Mouse (Mus musculus): Measurements from ENCODE around the gene Gm34653.
"Not testable (repeated sequence)": the region's sequence is repeated elsewhere in the genome, so short reads cannot be mapped to it uniquely, and the experiment has no call there.

Gm34653 gene

DNA sequence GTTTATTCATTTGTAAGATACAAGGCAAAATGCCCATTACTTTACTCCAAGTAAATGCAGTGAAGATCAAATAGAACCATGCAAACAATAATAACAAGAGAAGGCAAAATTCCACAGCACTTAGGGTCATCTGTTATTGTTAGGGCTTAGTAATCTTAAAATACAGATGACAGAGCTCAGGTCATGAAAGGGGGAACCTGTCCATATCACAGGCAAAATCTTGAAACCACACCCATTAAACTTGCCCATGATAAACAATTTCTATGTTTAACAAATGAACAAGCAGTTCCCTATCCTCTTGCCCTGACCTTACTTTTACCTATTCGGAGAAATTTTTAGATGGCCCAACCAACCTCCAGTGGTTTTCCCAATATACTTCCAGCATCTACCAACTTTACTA lies 23.2 kb upstream of the Gm34653 start:
- Histone ChIP-seq H3K27me3 (ENCODE audit: insufficient read depth, low read length) (no peaks in the 10 kb centered on the region), H3K36me3 (ENCODE audit: insufficient read depth, low read length) (peaks cover 98% of the 10 kb centered on the region), H3K4me3 (replicated peaks; ENCODE audit: low read length) (no peak overlapping the region), H3K4me1 (replicated peaks; ENCODE audit: low read depth, low read length) (peaks cover 41% of the 10 kb centered on the region), H3K9me3 (ENCODE audit: low read length) (no peaks in the 10 kb centered on the region)
- TF ChIP-seq CTCF (conservative IDR thresholded peaks at IDR 0.05; ENCODE audit: low read length) = no peak
- TF ChIP-seq NANOG (IDR thresholded peaks at IDR 0.05; ENCODE audit: borderline replicate concordance, low read length) = no peak
- no peak for TF ChIP-seq POU5F1 (IDR thresholded peaks at IDR 0.05; ENCODE audit: borderline replicate concordance, low read length)

DNA sequence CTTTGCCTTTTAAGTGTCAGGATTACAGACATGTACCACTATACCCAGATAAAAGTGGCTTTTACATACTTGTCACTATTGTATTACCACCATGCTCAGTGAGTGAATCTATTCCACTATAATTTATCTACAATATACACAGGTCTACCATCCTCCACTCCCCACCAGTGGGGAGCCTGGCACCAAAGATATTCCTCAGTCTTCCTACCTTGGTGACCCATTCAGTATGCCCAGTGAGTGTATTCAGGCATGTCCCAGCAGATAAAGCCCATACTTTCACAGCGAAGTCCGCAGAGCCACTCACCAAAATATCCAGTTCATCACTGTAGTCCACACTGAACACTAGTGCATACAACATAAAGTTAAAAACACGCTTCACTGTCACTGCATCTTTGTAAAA lies 22.0 kb upstream of the Gm34653 start:
- H3K4me3 ChIP-seq (replicated peaks; ENCODE audit: low read length) = no peak overlapping the region
- TF ChIP-seq POU5F1 (IDR thresholded peaks at IDR 0.05; ENCODE audit: borderline replicate concordance, low read length) = no peak
- no peak for TF ChIP-seq CTCF (conservative IDR thresholded peaks at IDR 0.05; ENCODE audit: low read length)
- TF ChIP-seq NANOG (IDR thresholded peaks at IDR 0.05; ENCODE audit: borderline replicate concordance, low read length) = no peak
- no peaks in the 10 kb centered on the region for H3K27me3 ChIP-seq (ENCODE audit: insufficient read depth, low read length)
- H3K9me3 ChIP-seq (ENCODE audit: low read length) = no peaks in the 10 kb centered on the region
- peaks cover 40% of the 10 kb centered on the region for H3K4me1 ChIP-seq (replicated peaks; ENCODE audit: low read depth, low read length)
- H3K36me3 ChIP-seq (ENCODE audit: insufficient read depth, low read length) = peaks cover 98% of the 10 kb centered on the region

DNA sequence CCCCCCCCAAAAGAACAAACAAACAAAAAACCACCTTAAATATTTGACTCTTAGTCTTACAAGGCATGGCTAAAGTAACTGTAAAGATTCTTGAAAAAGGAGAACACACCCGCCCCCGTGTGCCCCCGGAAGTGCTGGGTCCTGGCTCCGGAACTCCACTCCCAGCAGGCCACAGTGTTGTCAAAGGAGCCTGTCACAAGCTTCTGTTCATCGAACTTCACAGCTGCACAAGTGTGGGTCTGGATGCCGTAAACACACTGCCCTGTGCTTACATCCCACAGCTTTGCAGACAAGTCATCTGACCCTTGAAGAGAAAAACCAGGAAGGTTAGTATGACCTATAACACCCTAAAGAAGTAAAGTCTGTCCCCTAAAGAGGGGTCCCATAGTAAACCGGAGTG lies 20.1 kb upstream of the Gm34653 start:
- no peaks in the 10 kb centered on the region for H3K9me3 ChIP-seq (ENCODE audit: low read length)
- peaks cover 98% of the 10 kb centered on the region for H3K36me3 ChIP-seq (ENCODE audit: insufficient read depth, low read length)
- H3K27me3 ChIP-seq (ENCODE audit: insufficient read depth, low read length) = no peaks in the 10 kb centered on the region
- H3K4me1 ChIP-seq (replicated peaks; ENCODE audit: low read depth, low read length) = peaks cover 53% of the 10 kb centered on the region
- no peak overlapping the region for H3K4me3 ChIP-seq (replicated peaks; ENCODE audit: low read length)
- no peak for TF ChIP-seq POU5F1 (IDR thresholded peaks at IDR 0.05; ENCODE audit: borderline replicate concordance, low read length)
- TF ChIP-seq NANOG (IDR thresholded peaks at IDR 0.05; ENCODE audit: borderline replicate concordance, low read length) = no peak

DNA sequence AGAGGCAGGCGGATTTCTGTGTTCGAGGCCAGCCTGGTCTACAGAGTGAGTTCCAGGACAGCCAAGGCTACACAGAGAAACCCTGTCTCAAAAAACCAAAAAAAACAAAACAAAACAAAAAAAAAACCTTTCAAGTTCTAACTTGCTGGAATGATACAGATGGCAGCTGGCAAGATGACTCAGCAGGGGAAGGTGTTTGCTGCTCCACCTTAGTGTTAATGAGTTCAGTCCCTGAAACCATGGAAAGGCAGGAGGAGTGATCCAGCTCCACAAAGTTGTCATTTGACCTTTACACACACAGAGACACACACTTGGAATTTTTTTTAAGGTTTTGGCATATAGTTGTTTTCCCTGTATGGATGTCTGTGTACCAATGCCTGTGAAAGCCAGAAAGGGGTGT lies 16.9 kb upstream of the Gm34653 start:
- not testable (repeated sequence) for H3K4me3 ChIP-seq (replicated peaks; ENCODE audit: low read length); H3K27me3 ChIP-seq (ENCODE audit: insufficient read depth, low read length); H3K9me3 ChIP-seq (ENCODE audit: low read length)
- Histone ChIP-seq H3K36me3 (ENCODE audit: insufficient read depth, low read length) (peaks cover 93% of the 10 kb centered on the region), H3K4me1 (replicated peaks; ENCODE audit: low read depth, low read length) (peaks cover 78% of the 10 kb centered on the region)

DNA sequence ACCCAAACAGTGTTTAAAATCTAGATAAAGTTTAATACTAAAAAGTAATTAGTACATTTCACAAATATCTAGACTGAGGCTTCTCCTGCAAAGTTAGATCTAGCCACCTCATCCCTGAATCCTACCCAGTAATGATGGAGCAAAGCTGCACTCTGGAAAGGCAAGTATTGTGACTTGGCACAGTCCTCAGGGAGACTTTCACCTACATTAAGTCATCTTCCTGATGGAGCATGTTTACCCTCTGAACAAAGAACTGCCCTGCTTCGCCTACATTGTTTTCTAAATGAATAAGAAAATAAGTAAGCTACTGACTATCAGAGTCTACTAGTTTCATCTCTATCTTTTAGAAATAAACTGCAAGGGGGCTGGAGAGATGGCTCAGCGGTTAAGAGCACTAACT lies 14.3 kb upstream of the Gm34653 start:
- TF ChIP-seq CTCF (conservative IDR thresholded peaks at IDR 0.05; ENCODE audit: low read length) (no peak), POU5F1 (IDR thresholded peaks at IDR 0.05; ENCODE audit: borderline replicate concordance, low read length) (no peak), NANOG (IDR thresholded peaks at IDR 0.05; ENCODE audit: borderline replicate concordance, low read length) (no peak)
- Histone ChIP-seq H3K9me3 (ENCODE audit: low read length) (no peaks in the 10 kb centered on the region), H3K4me3 (replicated peaks; ENCODE audit: low read length) (no peak overlapping the region), H3K36me3 (ENCODE audit: insufficient read depth, low read length) (peaks cover 90% of the 10 kb centered on the region), H3K27me3 (ENCODE audit: insufficient read depth, low read length) (no peaks in the 10 kb centered on the region), H3K4me1 (replicated peaks; ENCODE audit: low read depth, low read length) (peaks cover 74% of the 10 kb centered on the region)

DNA sequence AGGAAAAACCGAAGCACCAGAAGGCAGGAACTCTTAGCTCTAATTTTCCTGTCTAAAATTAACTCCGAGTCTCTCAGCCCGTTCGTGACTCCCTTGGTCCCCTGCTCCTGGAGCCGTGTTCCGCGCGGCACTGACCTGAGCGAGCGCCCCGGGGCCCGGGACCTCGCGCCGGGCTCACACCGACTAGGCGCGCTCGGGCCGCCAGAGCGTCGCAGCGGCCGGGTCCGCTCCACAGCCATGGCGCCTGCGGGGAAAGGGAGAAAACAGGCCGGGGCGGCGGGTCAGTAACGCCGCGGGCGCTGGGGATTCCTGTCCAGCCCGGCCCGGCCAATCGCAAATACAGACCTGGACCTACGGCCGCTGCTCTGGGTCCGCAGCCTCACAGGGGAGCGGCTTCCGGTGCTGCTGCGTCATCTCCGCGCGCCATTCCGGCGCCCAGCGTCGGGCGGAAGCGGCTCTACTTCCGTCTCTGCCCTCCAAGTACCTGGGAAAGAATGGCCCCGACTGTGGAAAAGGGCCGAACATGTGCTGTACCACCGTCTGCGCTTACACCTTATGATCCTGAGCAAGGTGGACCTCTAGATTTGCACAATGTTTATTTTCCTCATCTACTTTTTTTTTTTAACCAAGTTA lies 6.9 kb upstream of the Gm34653 start, which contains the start of gene Fbxw2:
Gene Fbxw2 (minus strand): TSS at position 485 of the 633 bp plus-strand sequence.
- peaks cover 43% of the 10 kb centered on the region for H3K36me3 ChIP-seq (ENCODE audit: insufficient read depth, low read length)
- H3K4me1 ChIP-seq (replicated peaks; ENCODE audit: low read depth, low read length) = peaks cover 33% of the 10 kb centered on the region
- H3K9me3 ChIP-seq (ENCODE audit: low read length) = peaks cover 20% of the 10 kb centered on the region
- TF ChIP-seq POU5F1 (IDR thresholded peaks at IDR 0.05; ENCODE audit: borderline replicate concordance, low read length) (no peak), NANOG (IDR thresholded peaks at IDR 0.05; ENCODE audit: borderline replicate concordance, low read length) (no peak), CTCF (conservative IDR thresholded peaks at IDR 0.05; ENCODE audit: low read length) (no peak)
- no peaks in the 10 kb centered on the region for H3K27me3 ChIP-seq (ENCODE audit: insufficient read depth, low read length)
- peak within 1 kb of the TSS; percentile 100 for H3K4me3 ChIP-seq (replicated peaks; ENCODE audit: low read length)

DNA sequence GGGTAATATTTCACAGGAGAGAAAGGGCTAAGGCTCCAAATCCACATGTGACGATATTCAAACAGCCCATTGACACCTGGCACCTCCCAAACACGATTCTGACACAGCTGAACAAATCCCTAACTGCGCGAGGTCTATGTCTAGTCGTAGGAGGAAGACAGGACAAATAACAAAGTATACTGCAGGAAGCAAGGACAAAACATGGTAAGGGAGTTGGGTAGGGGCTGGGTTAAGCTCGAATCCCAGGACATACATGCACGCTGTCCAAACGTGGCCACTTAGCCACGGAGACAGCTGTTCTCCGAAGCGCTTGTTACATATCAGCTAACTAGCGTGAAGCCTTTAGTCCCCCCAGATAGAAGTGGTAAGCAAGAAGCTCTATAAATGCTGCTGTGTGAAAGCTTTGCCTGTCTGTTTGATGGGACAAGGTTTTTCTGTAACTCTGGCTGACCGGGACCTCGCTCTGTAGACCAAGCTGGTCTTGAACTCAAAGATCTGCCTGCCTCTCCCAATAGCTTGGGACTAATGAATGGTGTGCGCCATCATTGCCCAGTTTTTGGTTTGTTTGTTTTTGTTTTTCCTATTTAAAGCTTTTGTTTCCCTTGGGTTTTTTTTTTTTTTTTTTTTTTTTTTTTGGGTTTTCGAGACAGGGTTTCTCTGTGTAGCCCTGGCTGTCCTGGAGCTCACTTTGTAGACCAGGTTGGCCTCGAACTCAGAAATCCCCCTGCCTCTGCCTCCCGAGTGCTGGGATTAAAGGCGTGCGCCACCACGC lies 6.2 kb upstream of the Gm34653 start:
- Histone ChIP-seq H3K4me1 (replicated peaks; ENCODE audit: low read depth, low read length) (peaks cover 32% of the 10 kb centered on the region), H3K4me3 (replicated peaks; ENCODE audit: low read length) (peak overlapping the region; percentile 100), H3K9me3 (ENCODE audit: low read length) (peaks cover 22% of the 10 kb centered on the region), H3K27me3 (ENCODE audit: insufficient read depth, low read length) (no peaks in the 10 kb centered on the region), H3K36me3 (ENCODE audit: insufficient read depth, low read length) (peaks cover 38% of the 10 kb centered on the region)
- TF ChIP-seq NANOG (IDR thresholded peaks at IDR 0.05; ENCODE audit: borderline replicate concordance, low read length) (no peak), POU5F1 (IDR thresholded peaks at IDR 0.05; ENCODE audit: borderline replicate concordance, low read length) (no peak), CTCF (conservative IDR thresholded peaks at IDR 0.05; ENCODE audit: low read length) (no peak)

DNA sequence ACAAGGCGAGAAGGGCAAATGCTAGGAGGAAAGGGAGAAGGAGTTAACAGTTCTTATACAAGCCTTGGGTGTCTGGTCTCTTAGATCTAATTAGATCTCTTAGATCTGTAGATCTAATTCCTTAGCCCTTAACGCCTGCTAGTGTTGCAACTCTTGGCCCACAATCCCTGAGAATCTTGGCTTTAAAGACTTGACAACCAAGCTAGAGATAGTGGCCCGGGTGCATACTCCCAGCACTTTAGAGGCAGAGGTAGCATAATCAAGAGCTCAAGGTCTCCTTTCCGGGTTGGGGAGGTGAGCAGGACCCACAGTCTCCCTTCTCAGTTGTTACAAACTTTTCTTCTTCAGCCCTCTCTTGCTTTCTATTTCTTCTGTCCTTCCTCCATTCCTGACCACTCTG lies 5.2 kb upstream of the Gm34653 start:
- TF ChIP-seq NANOG (IDR thresholded peaks at IDR 0.05; ENCODE audit: borderline replicate concordance, low read length) (no peak), POU5F1 (IDR thresholded peaks at IDR 0.05; ENCODE audit: borderline replicate concordance, low read length) (no peak), CTCF (conservative IDR thresholded peaks at IDR 0.05; ENCODE audit: low read length) (no peak)
- H3K27me3 ChIP-seq (ENCODE audit: insufficient read depth, low read length) = no peaks in the 10 kb centered on the region
- peaks cover 25% of the 10 kb centered on the region for H3K4me1 ChIP-seq (replicated peaks; ENCODE audit: low read depth, low read length)
- H3K9me3 ChIP-seq (ENCODE audit: low read length) = peaks cover 22% of the 10 kb centered on the region
- H3K36me3 ChIP-seq (ENCODE audit: insufficient read depth, low read length) = peaks cover 29% of the 10 kb centered on the region
- no peak overlapping the region for H3K4me3 ChIP-seq (replicated peaks; ENCODE audit: low read length)
